Mouse (Mus musculus) stomach, embryonic 14.5 days (tissue): ENCODE results near the gene Ifit3b. TPM values are rescaled to one million over a fixed set of nuclear protein-coding genes. Genes with fewer than 3 reads are reported as not detected.
A peak's percentile ranks its signal among the peaks of the same experiment; 100 is the strongest.
"Not testable (repeated sequence)": the region's sequence is repeated elsewhere in the genome, so short reads cannot be mapped to it uniquely, and the experiment has no call there.

Experiments used
- ATAC-seq: fragments of 200-750 bp; cut with Nextera tagmentation; 2 replicates; pipeline ENCODE4 v1.8.0; 2017; ENCODE audit warnings: low read depth, moderate TSS enrichment; ENCODE audit not compliant: insufficient number of reproducible peaks, insufficient read depth, low FRiP score
- H3K27ac ChIP-seq: fragments of 300-500 bp; sonication (generic); 2 replicates; pipeline ENCODE4 v1.5.1; 2014; ENCODE audit warnings: mild to moderate bottlenecking, low read length, moderate library complexity, mixed read lengths
- H3K27me3 ChIP-seq: fragments of 300-500 bp; sonication (generic); 2 replicates; pipeline ENCODE4 v1.6.1; 2014; ENCODE audit warnings: low read length, control low read depth, mixed read lengths; ENCODE audit not compliant: control insufficient read depth, insufficient read depth
- H3K36me3 ChIP-seq: fragments of 300-500 bp; sonication (generic); 2 replicates; pipeline ENCODE4 v1.6.1; 2014; ENCODE audit warnings: mild to moderate bottlenecking, control low read depth, low read length, moderate library complexity, mixed read lengths; ENCODE audit not compliant: control insufficient read depth, insufficient read depth
- H3K4me1 ChIP-seq: fragments of 300-500 bp; sonication (generic); 2 replicates; pipeline ENCODE4 v1.6.1; 2014; ENCODE audit warnings: low read length, control low read depth, mixed read lengths; ENCODE audit not compliant: control insufficient read depth, insufficient read depth
- H3K4me2 ChIP-seq: fragments of 300-500 bp; sonication (generic); replicated peaks from 2 replicates; pipeline ENCODE4 v1.6.1; 2014; ENCODE audit warnings: low read depth, low read length, control low read depth
- H3K4me3 ChIP-seq: fragments of 300-500 bp; sonication (generic); 2 replicates; pipeline ENCODE4 v1.5.1; 2014; ENCODE audit warnings: low read depth, low read length, control low read depth
- H3K9ac ChIP-seq: fragments of 300-500 bp; sonication (generic); replicated peaks from 2 replicates; pipeline ENCODE4 v1.6.1; 2014; ENCODE audit warnings: low read depth, mild to moderate bottlenecking, control low read depth, low read length, moderate library complexity, mixed read lengths
- H3K9me3 ChIP-seq: fragments of 300-500 bp; sonication (generic); 2 replicates; pipeline ENCODE4 v1.6.1; 2016; ENCODE audit warnings: low read depth, low read length, control low read depth; ENCODE audit not compliant: control insufficient read depth
- WGBS: fragments of 180-500 bp; shearing (Covaris S2); extraction: QIAGEN DNeasy Blood & Tissue Kit; methylation state at CpG from one replicate; pipeline ENCODE4 v1.1.7; 2014; 5-methylcytosine and 5-hydroxymethylcytosine counted together
- polyA plus RNA-seq: library from polyadenylated mRNA; unstranded; fragments of >200 nt; fragmentation: Nextera tagmentation; extraction: Ambion mirVana; gene quantifications from 2 replicates; pipeline ENCODE4 v1.2.1, GENCODE M21; 2014

The Ifit3b gene
- polyA plus RNA-seq, 1 experiment from 2014 or later = not detected

- H3K4me3 ChIP-seq = no peak overlapping the region
- no peak overlapping the region for H3K27ac ChIP-seq
- H3K27me3 ChIP-seq = no peaks in the 10 kb centered on the region
- no peak overlapping the region for H3K4me2 ChIP-seq
- H3K9me3 ChIP-seq = no peaks in the 10 kb centered on the region
- no peak overlapping the region for H3K9ac ChIP-seq
- H3K36me3 ChIP-seq = no peaks in the 10 kb centered on the region
- H3K4me1 ChIP-seq = no peaks in the 10 kb centered on the region
- no peak for ATAC-seq
- 60% methylated on average over 2 of the region's 2 CpGs for WGBS
Observed at GRCm38 (mm10) chr19:34627496-34627895, 19.7 kb downstream of the Ifit3b start.

- no peak overlapping the region for H3K4me3 ChIP-seq
- no peak overlapping the region for H3K27ac ChIP-seq
- ATAC-seq = no peak
- H3K4me1 ChIP-seq = no peaks in the 10 kb centered on the region
- H3K36me3 ChIP-seq = no peaks in the 10 kb centered on the region
- H3K27me3 ChIP-seq = no peaks in the 10 kb centered on the region
- H3K9ac ChIP-seq = no peak overlapping the region
- no peak overlapping the region for H3K4me2 ChIP-seq
- H3K9me3 ChIP-seq = no peaks in the 10 kb centered on the region
Observed at GRCm38 (mm10) chr19:34631487-34631886, 23.7 kb downstream of the Ifit3b start.

- Histone ChIP-seq H3K36me3 (no peaks in the 10 kb centered on the region), H3K9ac (no peak overlapping the region), H3K27me3 (no peaks in the 10 kb centered on the region), H3K4me1 (no peaks in the 10 kb centered on the region), H3K4me2 (no peak overlapping the region), H3K4me3 (no peak overlapping the region), H3K9me3 (no peaks in the 10 kb centered on the region), H3K27ac (no peak overlapping the region)
- WGBS = 64% methylated on average over 2 of the region's 2 CpGs
- ATAC-seq = no peak
Observed at GRCm38 (mm10) chr19:34633484-34633883, 25.7 kb downstream of the Ifit3b start.

GRCm38 (mm10) chr19:34636933-34637557 is 29.3 kb downstream of the Ifit3b start:
- 6% methylated on average over 3 of the region's 3 CpGs for WGBS
- Histone ChIP-seq H3K4me1 (no peaks in the 10 kb centered on the region), H3K4me2 (no peak overlapping the region), H3K36me3 (no peaks in the 10 kb centered on the region), H3K4me3 (no peak overlapping the region), H3K9ac (no peak overlapping the region), H3K9me3 (no peaks in the 10 kb centered on the region), H3K27ac (no peak overlapping the region), H3K27me3 (no peaks in the 10 kb centered on the region)
- ATAC-seq = peak; percentile 49; the same call in 1 of the 2 replicates

- ATAC-seq = no peak
- no peak within 1 kb of the TSS for H3K9ac ChIP-seq
- no peaks in the 10 kb centered on the region for H3K4me1 ChIP-seq
- no peaks in the 10 kb centered on the region for H3K27me3 ChIP-seq
- H3K36me3 ChIP-seq = no peaks in the 10 kb centered on the region
- H3K9me3 ChIP-seq = no peaks in the 10 kb centered on the region
- 28% methylated on average over 4 of the region's 4 CpGs for WGBS
- H3K4me2 ChIP-seq = 0 out of 2 replicates have a peak within 1 kb of the TSS, but pooled peaks have one; percentile 14
- H3K27ac ChIP-seq = no peak within 1 kb of the TSS
- no peak within 1 kb of the TSS for H3K4me3 ChIP-seq
Observed at GRCm38 (mm10) chr19:34640623-34641022, 32.9 kb downstream of the Ifit3b start, which contains the start of the genes Ifit1bl2 and Ifit1. Gene Ifit1bl2 (minus strand): TSS chr19:34640743. Gene Ifit1 (plus strand): TSS chr19:34640871.

GRCm38 (mm10) chr19:34642616-34643015 is 34.8 kb downstream of the Ifit3b start:
- 83% methylated on average over 5 of the region's 5 CpGs for WGBS
- no peaks in the 10 kb centered on the region for H3K9me3 ChIP-seq
- no peaks in the 10 kb centered on the region for H3K27me3 ChIP-seq
- H3K4me1 ChIP-seq = no peaks in the 10 kb centered on the region
- no peaks in the 10 kb centered on the region for H3K36me3 ChIP-seq
- no peak overlapping the region for H3K4me2 ChIP-seq
- H3K9ac ChIP-seq = no peak overlapping the region
- H3K27ac ChIP-seq = no peak overlapping the region
- ATAC-seq = no peak
- no peak overlapping the region for H3K4me3 ChIP-seq

- H3K4me3 ChIP-seq = not testable (repeated sequence)
Observed at GRCm38 (mm10) chr19:34647630-34648029, 39.9 kb downstream of the Ifit3b start.

GRCm38 (mm10) chr19:34650276-34650675 is 42.5 kb downstream of the Ifit3b start:
- no peaks in the 10 kb centered on the region for H3K27me3 ChIP-seq
- 93% methylated on average over 3 of the region's 3 CpGs for WGBS

More at GRCm38 (mm10) chr19:34647630-34648029, 39.9 kb downstream of the Ifit3b start:
- H3K27me3 ChIP-seq, H3K27ac ChIP-seq, H3K4me2 ChIP-seq, H3K36me3 ChIP-seq, H3K4me1 ChIP-seq, ATAC-seq, H3K9me3 ChIP-seq, H3K9ac ChIP-seq: not testable (repeated sequence)
- WGBS = 88% methylated on average over 7 of the region's 8 CpGs

GRCm38 (mm10) chr19:34650997-34651396 is 43.2 kb downstream of the Ifit3b start:
- WGBS = 67% methylated on average over 6 of the region's 6 CpGs
- ATAC-seq = no peak
- Histone ChIP-seq H3K27me3 (no peaks in the 10 kb centered on the region), H3K9me3 (no peaks in the 10 kb centered on the region), H3K36me3 (no peaks in the 10 kb centered on the region), H3K4me2 (no peak overlapping the region), H3K4me3 (no peak overlapping the region), H3K27ac (no peak overlapping the region), H3K4me1 (no peaks in the 10 kb centered on the region), H3K9ac (no peak overlapping the region)

More at GRCm38 (mm10) chr19:34650276-34650675, 42.5 kb downstream of the Ifit3b start:
- no peaks in the 10 kb centered on the region for H3K36me3 ChIP-seq
- no peak overlapping the region for H3K27ac ChIP-seq
- no peaks in the 10 kb centered on the region for H3K4me1 ChIP-seq
- H3K9ac ChIP-seq = no peak overlapping the region
- H3K9me3 ChIP-seq = no peaks in the 10 kb centered on the region
- H3K4me2 ChIP-seq = no peak overlapping the region
- no peak for ATAC-seq
- no peak overlapping the region for H3K4me3 ChIP-seq
